Mouse (Mus musculus) embryonic facial prominence, embryonic 10.5 days (tissue): ENCODE data around the gene Serinc5. TPM values are rescaled to one million over a fixed set of nuclear protein-coding genes. Genes with fewer than 3 reads are reported as not detected.

ENCODE experiments used
- polyA plus RNA-seq: library from polyadenylated mRNA; unstranded; fragments of >200 nt; fragmentation: Nextera tagmentation; extraction: Ambion mirVana; gene quantifications from 2 replicates; pipeline ENCODE4 v1.2.1, GENCODE M21; 2016

Serinc5 gene
- polyA plus RNA-seq, 1 experiment from 2014 or later = 11.6 TPM

Other genes starting within 250 kb of the Serinc5 start
- gene Ankrd34b, start 185.2 kb upstream of the Serinc5 start, polyA plus RNA-seq = 0.06 TPM in 1 of 2 replicates, not detected in the other
- gene Fam151b, start 127.1 kb upstream of the Serinc5 start, polyA plus RNA-seq = 0.12 TPM in 1 of 2 replicates, not detected in the other
- 11.7 and 12.2 TPM in 2 replicates for gene Zfyve16, start 80.2 kb upstream of the Serinc5 start, polyA plus RNA-seq
- gene Spz1, start 34.9 kb upstream of the Serinc5 start, polyA plus RNA-seq = not detected in 2 replicates
- gene Thbs4, start 183.7 kb downstream of the Serinc5 start, polyA plus RNA-seq = 1.1 and 1.8 TPM in 2 replicates
- gene Mtx3, start 233.7 kb downstream of the Serinc5 start, polyA plus RNA-seq = 2.6 and 3.8 TPM in 2 replicates